Mouse (Mus musculus) CH12.LX (cell line): ENCODE results near the gene Gpr107. TPM values are rescaled to one million over a fixed set of nuclear protein-coding genes. Genes with fewer than 3 reads are reported as not detected.
A peak's percentile ranks its signal among the peaks of the same experiment; 100 is the strongest.

Experiments
- DNase-seq: peaks from one replicate; pipeline ENCODE4 v3.0.0-alpha.2; 2013; ENCODE audit errors: extremely low read depth
- H3K27ac ChIP-seq: 2 replicates; pipeline ENCODE4 v1.5.1; 2012; ENCODE audit warnings: low read depth, mild to moderate bottlenecking, control low read depth, moderate library complexity; ENCODE audit not compliant: insufficient read depth
- H3K27me3 ChIP-seq: replicated peaks from 2 replicates; pipeline ENCODE3; 2012; ENCODE audit warnings: inconsistent platforms
- H3K36me3 ChIP-seq, 2 experiments: replicated peaks in 1 of 2; 2 replicates each; pipeline versions ENCODE3 to v1.6.1; 2012; ENCODE audit warnings: inconsistent platforms in 1 of 2, low read length in 1 of 2, mild to moderate bottlenecking in 1 of 2, mixed read lengths in 1 of 2, moderate library complexity in 1 of 2; ENCODE audit not compliant: control insufficient read depth in 1 of 2, insufficient read depth in 1 of 2
- H3K4me1 ChIP-seq, 2 experiments: 2 replicates each; pipeline ENCODE4 v1.6.1; 2012; ENCODE audit warnings: inconsistent platforms in 1 of 2, moderate library complexity in 1 of 2; ENCODE audit not compliant: insufficient read depth in 2 of 2, control insufficient read depth in 1 of 2
- H3K4me2 ChIP-seq: 2 replicates; pipeline ENCODE4 v1.6.1; 2012; ENCODE audit warnings: low read depth, mild to moderate bottlenecking, control low read depth; ENCODE audit not compliant: poor library complexity, insufficient read depth, severe bottlenecking
- H3K4me3 ChIP-seq, 3 experiments: fragments of 150-350 bp in 1 of 3; sonication (generic) in 1 of 3; replicated peaks in 1 of 3; 2 replicates each; pipeline versions ENCODE3 to v1.5.1; 2011 to 2012; ENCODE audit warnings: low read depth in 2 of 3, low read length in 2 of 3, mild to moderate bottlenecking in 2 of 3, moderate library complexity in 2 of 3, control low read depth in 1 of 3, improper control_type of control experiment in 1 of 3, inconsistent platforms in 1 of 3, mixed read lengths in 1 of 3; ENCODE audit not compliant: poor library complexity in 1 of 3
- H3K79me2 ChIP-seq: replicated peaks from 2 replicates; pipeline ENCODE4 v1.6.1; 2012; ENCODE audit warnings: mild to moderate bottlenecking, moderate library complexity; ENCODE audit not compliant: control insufficient read depth, poor library complexity, insufficient read depth, severe bottlenecking; ENCODE audit errors: extremely low read depth
- H3K9ac ChIP-seq: 2 replicates; pipeline ENCODE4 v1.6.1; 2012; ENCODE audit warnings: low read depth, mild to moderate bottlenecking, control low read depth, moderate library complexity; ENCODE audit not compliant: insufficient read depth
- H3K9me3 ChIP-seq: replicated peaks from 2 replicates; pipeline ENCODE3; 2012; ENCODE audit warnings: low read length, inconsistent platforms, mixed read lengths
- BHLHE40 ChIP-seq: IDR thresholded peaks from 2 replicates; pipeline ENCODE4 v1.6.1; 2011; ENCODE audit warnings: mild to moderate bottlenecking, low read depth, low read length, improper control_type of control experiment
- CHD1 ChIP-seq: IDR thresholded peaks from 2 replicates; pipeline ENCODE4 v1.6.1; 2012; ENCODE audit warnings: low read depth, low read length, improper control_type of control experiment, inconsistent platforms
- CHD2 ChIP-seq: IDR thresholded peaks from 2 replicates; pipeline ENCODE4 v1.6.1; 2011; ENCODE audit warnings: low read length, improper control_type of control experiment
- CTCF ChIP-seq, 2 experiments: IDR thresholded peaks in 1 of 2; conservative IDR thresholded peaks in 1 of 2; 2 replicates each; pipeline ENCODE4 v1.5.1; 2011 to 2012; ENCODE audit warnings: low read depth in 2 of 2, low read length in 2 of 2, improper control_type of control experiment in 1 of 2, inconsistent platforms in 1 of 2, mild to moderate bottlenecking in 1 of 2, moderate library complexity in 1 of 2
- E2F4 ChIP-seq: IDR thresholded peaks from 2 replicates; pipeline ENCODE4 v1.6.1; 2011; ENCODE audit warnings: low read depth, low read length, improper control_type of control experiment; ENCODE audit not compliant: insufficient replicate concordance
- ELF1 ChIP-seq: IDR thresholded peaks from 2 replicates; pipeline ENCODE4 v1.6.1; 2014; ENCODE audit warnings: low read depth, mild to moderate bottlenecking, inconsistent platforms, low read length, improper control_type of control experiment
- EP300 ChIP-seq: IDR thresholded peaks from 2 replicates; pipeline ENCODE4 v1.6.1; 2011; ENCODE audit warnings: low read length, improper control_type of control experiment
- ETS1 ChIP-seq: conservative IDR thresholded peaks from 2 replicates; pipeline ENCODE4 v1.6.1; 2012; ENCODE audit warnings: low read depth, mild to moderate bottlenecking, inconsistent platforms, low read length, improper control_type of control experiment, moderate library complexity
- GABPA ChIP-seq: IDR thresholded peaks from 2 replicates; pipeline ENCODE4 v1.6.1; 2012; ENCODE audit warnings: low read depth, low read length, improper control_type of control experiment, inconsistent platforms; ENCODE audit not compliant: insufficient replicate concordance
- HCFC1 ChIP-seq: IDR thresholded peaks from 2 replicates; pipeline ENCODE4 v1.6.1; 2012; ENCODE audit warnings: low read depth, mild to moderate bottlenecking, inconsistent platforms, low read length, improper control_type of control experiment
- IRF4 ChIP-seq: IDR thresholded peaks from 2 replicates; pipeline ENCODE4 v1.6.1; 2014; ENCODE audit warnings: low read depth, mild to moderate bottlenecking, inconsistent platforms, low read length, improper control_type of control experiment
- JUN ChIP-seq: IDR thresholded peaks from 2 replicates; pipeline ENCODE4 v1.6.1; 2011; ENCODE audit warnings: low read depth, mild to moderate bottlenecking, low read length, improper control_type of control experiment, moderate library complexity; ENCODE audit not compliant: insufficient read depth
- JUND ChIP-seq: conservative IDR thresholded peaks from 2 replicates; pipeline ENCODE4 v1.6.1; 2011; ENCODE audit warnings: low read depth, low read length, improper control_type of control experiment
- KAT2A ChIP-seq: IDR thresholded peaks from 2 replicates; pipeline ENCODE4 v1.6.1; 2012; ENCODE audit warnings: low read length, improper control_type of control experiment, inconsistent platforms; ENCODE audit not compliant: insufficient replicate concordance
- MAFK ChIP-seq: IDR thresholded peaks from 2 replicates; pipeline ENCODE4 v1.6.1; 2011; ENCODE audit warnings: low read length, improper control_type of control experiment; ENCODE audit not compliant: insufficient replicate concordance
- MAX ChIP-seq: IDR thresholded peaks from 2 replicates; pipeline ENCODE4 v1.6.1; 2011; ENCODE audit warnings: low read length, improper control_type of control experiment
- MAZ ChIP-seq: IDR thresholded peaks from 2 replicates; pipeline ENCODE4 v1.6.1; 2012; ENCODE audit warnings: low read depth, mild to moderate bottlenecking, inconsistent platforms, low read length, improper control_type of control experiment, moderate library complexity
- MEF2A ChIP-seq: IDR thresholded peaks from 2 replicates; pipeline ENCODE4 v1.6.1; 2014; ENCODE audit warnings: low read depth, mild to moderate bottlenecking, inconsistent platforms, low read length, improper control_type of control experiment, borderline replicate concordance
- MXI1 ChIP-seq: IDR thresholded peaks from 2 replicates; pipeline ENCODE4 v1.6.1; 2011; ENCODE audit warnings: mild to moderate bottlenecking, low read depth, low read length, improper control_type of control experiment
- MYC ChIP-seq: IDR thresholded peaks from 2 replicates; pipeline ENCODE4 v1.6.1; 2011; ENCODE audit warnings: low read depth, mild to moderate bottlenecking, improper control_type of control experiment, low read length
- NELFE ChIP-seq: IDR thresholded peaks from 2 replicates; pipeline ENCODE4 v1.6.1; 2011; ENCODE audit warnings: low read depth, low read length, improper control_type of control experiment
- NRF1 ChIP-seq: IDR thresholded peaks from 2 replicates; pipeline ENCODE4 v1.6.1; 2014; ENCODE audit warnings: low read depth, mild to moderate bottlenecking, inconsistent platforms, low read length, improper control_type of control experiment, moderate library complexity
- PAX5 ChIP-seq: IDR thresholded peaks from 2 replicates; pipeline ENCODE4 v1.6.1; 2012; ENCODE audit warnings: low read length, inconsistent platforms, mixed read lengths
- POLR2A ChIP-seq: IDR thresholded peaks from 2 replicates; pipeline ENCODE4 v1.6.1; 2011; ENCODE audit warnings: low read depth, mild to moderate bottlenecking, improper control_type of control experiment, low read length
- POLR2AphosphoS2 ChIP-seq: IDR thresholded peaks from 2 replicates; pipeline ENCODE4 v1.6.1; 2011; ENCODE audit warnings: low read depth, low read length, improper control_type of control experiment
- RAD21 ChIP-seq: IDR thresholded peaks from 2 replicates; pipeline ENCODE4 v1.6.1; 2011; ENCODE audit warnings: low read depth, mild to moderate bottlenecking, low read length, improper control_type of control experiment, moderate library complexity
- RCOR1 ChIP-seq: conservative IDR thresholded peaks from 2 replicates; pipeline ENCODE4 v1.6.1; 2012; ENCODE audit warnings: low read depth, mild to moderate bottlenecking, inconsistent platforms, low read length, improper control_type of control experiment
- SIN3A ChIP-seq: IDR thresholded peaks from 2 replicates; pipeline ENCODE4 v1.6.1; 2012; ENCODE audit warnings: low read length, improper control_type of control experiment, inconsistent platforms
- SMC3 ChIP-seq: IDR thresholded peaks from 2 replicates; pipeline ENCODE4 v1.6.1; 2011; ENCODE audit warnings: low read depth, low read length, improper control_type of control experiment
- TBP ChIP-seq: conservative IDR thresholded peaks from 2 replicates; pipeline ENCODE4 v1.6.1; 2011; ENCODE audit warnings: low read depth, low read length, improper control_type of control experiment
- TCF12 ChIP-seq: IDR thresholded peaks from 2 replicates; pipeline ENCODE4 v1.6.1; 2014; ENCODE audit warnings: low read depth, mild to moderate bottlenecking, inconsistent platforms, low read length, improper control_type of control experiment
- UBTF ChIP-seq: IDR thresholded peaks from 2 replicates; pipeline ENCODE4 v1.6.1; 2012; ENCODE audit warnings: low read depth, mild to moderate bottlenecking, inconsistent platforms, low read length, improper control_type of control experiment, moderate library complexity
- USF1 ChIP-seq: IDR thresholded peaks from 2 replicates; pipeline ENCODE4 v1.6.1; 2014; ENCODE audit warnings: low read depth, mild to moderate bottlenecking, inconsistent platforms, low read length, improper control_type of control experiment
- USF2 ChIP-seq: conservative IDR thresholded peaks from 2 replicates; pipeline ENCODE4 v1.6.1; 2011; ENCODE audit warnings: low read depth, low read length, improper control_type of control experiment
- ZC3H11A ChIP-seq: IDR thresholded peaks from 2 replicates; pipeline ENCODE4 v1.6.1; 2012; ENCODE audit warnings: low read depth, mild to moderate bottlenecking, inconsistent platforms, low read length, improper control_type of control experiment
- ZKSCAN1 ChIP-seq: IDR thresholded peaks from 2 replicates; pipeline ENCODE4 v1.6.1; 2012; ENCODE audit warnings: low read depth, inconsistent platforms, low read length, improper control_type of control experiment, borderline replicate concordance
- ZMIZ1 ChIP-seq: IDR thresholded peaks from 2 replicates; pipeline ENCODE4 v1.6.1; 2012; ENCODE audit warnings: low read depth, mild to moderate bottlenecking, inconsistent platforms, low read length, improper control_type of control experiment
- ZNF384 ChIP-seq: IDR thresholded peaks from 2 replicates; pipeline ENCODE4 v1.6.1; 2012; ENCODE audit warnings: low read depth, low read length, improper control_type of control experiment, inconsistent platforms
- dilution Hi-C: fragments of 300-500 bp; cut with MboI; formaldehyde crosslinking; loops from 2 replicates; pipeline ENCODE4 v1.14.3; 2020; ENCODE audit warnings: low sequenced_read_pairs; ENCODE audit not compliant: extremely low pct_unique_long_range_greater_than_20kb, extremely low pct_ligation_motif_present
- in situ Hi-C: fragments of 300-500 bp; cut with MboI; formaldehyde crosslinking; loops from 3 replicates; pipeline ENCODE4 v1.14.3; 2019; ENCODE audit warnings: low sequenced_read_pairs, low pct_ligation_motif_present, low pct_unique_long_range_greater_than_20kb, mixed read lengths
- polyA plus RNA-seq: library from polyadenylated mRNA; unstranded; fragments of >175 nt; gene quantifications from 2 replicates; pipeline ENCODE4 v1.2.1, GENCODE M21; 2012; ENCODE audit warnings: low read depth; ENCODE audit not compliant: insufficient read length
- total RNA-seq, 2 experiments: library from RNA; depleted of rRNA; stranded (reverse); fragments of 300-350 nt in 1 of 2; fragments of >200 nt in 1 of 2; gene quantifications; 2 replicates each; pipeline ENCODE4 v1.2.3; 2012 to 2014

Gene Gpr107
- total and polyA plus RNA-seq, 3 experiments = 19.6 to 27.8 (median 24.6) TPM

DNA sequence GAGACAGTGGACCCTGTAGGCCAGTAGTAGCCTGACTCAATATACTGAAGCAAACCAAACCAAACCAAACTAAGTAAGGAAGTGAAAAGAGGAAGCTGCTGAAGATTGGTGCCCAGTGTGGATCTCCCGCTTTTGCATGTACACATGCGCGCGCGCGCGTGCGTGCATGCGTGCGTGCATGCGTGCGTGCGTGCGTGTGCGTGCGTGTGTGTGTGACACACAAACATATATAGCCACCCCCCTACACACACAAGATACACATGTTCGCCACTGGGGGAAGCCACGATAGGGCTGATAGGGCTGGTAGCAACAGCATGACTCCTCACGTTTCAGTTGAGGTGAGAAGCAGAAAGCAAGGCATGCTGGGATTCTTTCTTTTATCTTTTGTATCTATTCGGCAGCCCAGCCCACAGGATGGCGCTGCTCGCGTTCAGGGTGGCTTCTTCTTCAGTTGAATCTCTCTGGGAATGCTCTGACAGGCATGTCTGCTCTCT lies 87.1 kb downstream of the Gpr107 start:
- TF ChIP-seq USF2 = no peak
- TF ChIP-seq NRF1 = peak; percentile 88
- 0 out of 2 replicates have a peak, but pooled peaks have one; percentile 46 for TF ChIP-seq SIN3A
- peak; percentile 70; the same call in 1 of the 2 replicates for TF ChIP-seq POLR2AphosphoS2
- peak; percentile 88 for TF ChIP-seq IRF4
- TF ChIP-seq ELF1 = peak; percentile 77
- no peak for TF ChIP-seq CHD1
- TF ChIP-seq CHD2 = no peak
- TF ChIP-seq ZKSCAN1 = no peak
- 0 out of 2 replicates have a peak, but pooled peaks have one; percentile 21 for TF ChIP-seq TCF12
- TF ChIP-seq RCOR1 = no peak
- TF ChIP-seq E2F4 = peak; percentile 41; the same call in 1 of the 2 replicates
- TF ChIP-seq RAD21 = peak; percentile 43
- TF ChIP-seq JUND = no peak
- TF ChIP-seq MAX = peak; percentile 86
- peak; percentile 70 for TF ChIP-seq NELFE
- no peak for TF ChIP-seq USF1
- TF ChIP-seq MYC = 0 out of 2 replicates have a peak, but pooled peaks have one; percentile 42
- peak; percentile 59 for TF ChIP-seq MXI1
- no peak for TF ChIP-seq MAFK
- peak; percentile 37; the same call in 1 of the 2 replicates for TF ChIP-seq MEF2A
- peak; percentile 65; the same call in 1 of the 2 replicates for TF ChIP-seq ETS1
- TF ChIP-seq PAX5 = no peak
- TF ChIP-seq ZC3H11A = no peak
- TF ChIP-seq GABPA = no peak
- no peak for TF ChIP-seq UBTF
- TF ChIP-seq ZNF384 = no peak
- TF ChIP-seq POLR2A = peak; percentile 89
- peak; percentile 73 for TF ChIP-seq EP300
- TF ChIP-seq CTCF (conservative IDR thresholded peaks at IDR 0.05 in 1 of 2, IDR thresholded peaks at IDR 0.05 in 1 of 2; ENCODE audit: low read depth in 2 of 2, low read length in 2 of 2) = peak in 1 of 2 experiments; percentile 57; a peak in 2 of 4 replicates
- TF ChIP-seq TBP = peak; percentile 97
- peak; percentile 63 for TF ChIP-seq HCFC1
- no peak for TF ChIP-seq KAT2A
- peak; percentile 31 for TF ChIP-seq SMC3
- TF ChIP-seq ZMIZ1 = peak; percentile 98
- no peak for TF ChIP-seq JUN
- no peak for TF ChIP-seq MAZ
- peak; percentile 99 for TF ChIP-seq BHLHE40
- TF ChIP-seq, all 38 proteins: peak for 22
- H3K9ac ChIP-seq = no peak overlapping the region
- no peaks in the 10 kb centered on the region for H3K79me2 ChIP-seq
- peak overlapping the region; percentile 26; the same call in 1 of the 2 replicates for H3K4me2 ChIP-seq
- no peaks in the 10 kb centered on the region for H3K9me3 ChIP-seq
- peaks cover 4 to 12% of the 10 kb centered on the region in 2 experiments for H3K4me1 ChIP-seq
- no peak overlapping the region for H3K4me3 ChIP-seq
- in situ Hi-C loops = no loop called here
- no peak overlapping the region for H3K27ac ChIP-seq
- DNase-seq = peak; percentile 81
- H3K36me3 ChIP-seq = no peaks in the 10 kb centered on the region
- H3K27me3 ChIP-seq = peaks cover 30% of the 10 kb centered on the region
- dilution Hi-C loops = no loop called here
